Mouse (Mus musculus): ENCODE measurements around the gene Yif1a. TPM values are rescaled to one million over a fixed set of nuclear protein-coding genes. Genes with fewer than 3 reads are reported as not detected.

The Yif1a gene
- total RNA-seq, 2 experiments from 2014 or later: 24.7 to 29.9 TPM

- DNase-seq (ENCODE audit: low spot score in 2 of 2): no peak
Observed at GRCm38 (mm10) chr19:5058801-5059771, 29.3 kb upstream of the Yif1a start.

- DNase-seq (ENCODE audit: low spot score in 2 of 2): no peak
Observed at GRCm38 (mm10) chr19:5060365-5061330, 27.7 kb upstream of the Yif1a start.

DNA sequence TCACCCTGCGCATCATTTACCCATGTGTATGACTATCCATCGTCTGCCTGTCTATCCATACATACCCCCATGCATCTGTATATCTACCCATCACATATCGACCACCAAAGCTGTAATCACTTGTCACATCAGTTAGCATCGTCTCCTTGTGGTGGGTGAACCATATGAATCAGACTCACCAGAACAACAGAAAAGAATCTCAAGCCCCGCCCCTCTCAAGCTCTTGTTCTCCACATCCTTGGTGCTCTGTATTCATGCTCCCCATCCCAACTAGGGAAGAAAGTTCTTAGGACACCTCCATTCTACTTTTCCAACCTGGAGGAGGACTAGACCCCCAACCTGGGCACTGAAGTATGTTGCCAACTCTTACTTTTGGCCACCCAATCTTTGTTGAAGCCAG is 26.3 kb upstream of the Yif1a start:
- no peak for DNase-seq (ENCODE audit: low spot score in 2 of 2)

DNA sequence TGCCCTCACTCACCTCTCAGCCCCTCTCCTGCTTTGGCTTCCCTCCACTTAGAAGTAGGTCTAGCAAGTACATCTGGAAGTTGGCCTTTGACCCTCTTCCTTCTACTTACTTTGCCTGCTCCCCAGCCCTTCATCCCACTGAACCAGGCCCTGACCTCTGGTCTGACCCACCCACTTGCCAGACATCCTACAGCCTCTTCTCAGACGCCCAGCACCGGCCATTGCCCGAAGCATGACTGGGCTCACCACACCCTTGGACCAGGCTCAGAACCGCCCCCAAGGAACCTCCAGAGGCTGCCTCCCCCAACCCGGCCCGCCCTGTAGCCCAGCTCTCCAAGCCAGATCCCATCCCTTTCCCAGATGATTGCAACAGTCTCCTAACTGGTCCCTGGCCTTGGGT is 25.9 kb upstream of the Yif1a start:
- no peak for DNase-seq (ENCODE audit: low spot score in 2 of 2)

DNA sequence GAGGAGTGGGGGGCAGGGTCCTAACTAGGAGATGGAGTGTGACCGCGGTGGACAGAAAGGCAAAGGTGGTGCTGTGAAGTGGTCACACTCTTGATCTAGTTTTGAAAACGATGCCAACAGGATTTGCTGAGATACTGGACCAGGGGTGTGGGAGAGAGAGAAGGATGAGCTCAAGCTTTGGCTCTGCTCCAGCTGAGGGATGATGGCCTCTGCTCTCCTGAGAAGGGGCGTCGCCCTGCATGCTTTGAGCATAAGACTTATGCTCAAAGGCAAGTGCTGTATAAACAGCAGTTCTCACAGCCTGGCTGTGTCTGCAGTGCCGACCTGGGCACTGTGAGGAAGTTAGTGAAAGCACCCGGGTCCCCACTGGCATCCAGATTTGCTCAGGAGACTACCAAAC is 23.2 kb upstream of the Yif1a start:
- DNase-seq (ENCODE audit: low spot score in 2 of 2): no peak

DNA sequence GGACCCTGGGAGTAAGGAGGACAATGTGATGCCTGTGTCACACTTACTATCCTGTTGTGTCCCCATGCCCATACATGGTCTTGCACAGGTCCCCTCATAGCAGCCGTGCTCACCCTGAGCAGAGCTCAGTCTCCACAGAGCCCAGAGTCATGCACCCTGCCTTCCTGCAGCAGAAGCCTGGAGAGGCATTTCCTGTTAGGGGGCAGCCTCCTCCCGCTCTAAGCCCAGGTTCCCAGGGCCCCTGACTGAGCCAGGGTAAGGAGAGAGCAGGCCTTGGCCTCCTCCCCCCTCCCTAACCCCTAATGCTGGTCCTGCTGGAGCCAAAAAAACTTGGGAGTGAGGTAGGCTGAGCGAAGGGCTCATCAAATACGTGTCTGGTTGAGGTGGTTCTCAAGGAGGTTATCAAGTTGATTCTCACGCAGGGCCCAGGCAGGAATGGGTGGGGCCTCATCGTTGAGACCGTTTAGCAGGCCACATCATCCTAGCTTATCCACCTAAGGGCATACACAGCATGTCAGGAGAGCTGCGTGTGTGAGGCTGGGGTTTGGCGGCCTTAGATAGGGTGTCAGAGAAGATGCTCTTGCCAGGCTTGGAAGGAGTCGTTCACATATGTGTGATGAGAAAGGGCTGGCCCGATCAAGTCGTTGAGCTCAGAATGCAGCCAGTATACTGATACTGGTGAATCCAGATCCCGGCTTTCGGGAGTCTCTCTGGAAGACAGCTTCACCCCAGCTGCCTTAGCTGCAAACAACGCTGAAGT is 21.1 kb upstream of the Yif1a start:
- DNase-seq (ENCODE audit: low spot score in 2 of 2): no peak

DNA sequence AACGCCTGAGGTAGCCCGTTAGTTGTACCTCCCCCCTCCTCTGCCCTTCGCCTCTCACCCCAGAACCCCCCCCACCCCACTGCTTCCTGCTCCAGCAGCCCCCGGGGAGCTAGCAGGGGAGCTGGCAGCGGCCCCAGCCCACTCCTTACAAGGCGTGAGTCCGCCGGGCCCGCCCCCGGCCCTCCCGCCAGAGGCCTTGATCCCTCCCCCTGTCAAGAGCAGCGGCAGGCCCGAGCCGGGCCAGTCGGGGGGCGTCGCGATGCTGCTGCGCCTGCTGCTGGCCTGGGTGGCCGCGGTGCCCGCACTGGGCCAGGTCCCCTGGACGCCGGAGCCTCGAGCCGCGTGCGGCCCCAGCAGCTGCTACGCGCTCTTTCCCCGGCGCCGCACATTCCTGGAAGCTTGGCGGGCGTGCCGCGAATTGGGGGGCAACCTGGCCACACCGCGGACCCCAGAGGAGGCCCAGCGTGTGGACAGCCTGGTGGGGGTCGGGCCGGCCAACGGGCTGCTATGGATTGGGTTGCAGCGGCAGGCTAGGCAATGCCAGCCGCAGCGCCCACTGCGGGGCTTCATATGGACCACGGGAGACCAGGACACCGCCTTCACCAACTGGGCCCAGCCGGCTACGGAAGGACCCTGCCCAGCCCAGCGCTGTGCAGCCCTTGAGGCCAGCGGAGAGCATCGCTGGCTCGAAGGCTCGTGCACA is 20.3 kb upstream of the Yif1a start, which contains the start of gene Cd248:
Gene Cd248, plus strand, starts transcription at position 212 of the 703 bp plus-strand sequence.
- no peak for DNase-seq (ENCODE audit: low spot score in 2 of 2)

DNA sequence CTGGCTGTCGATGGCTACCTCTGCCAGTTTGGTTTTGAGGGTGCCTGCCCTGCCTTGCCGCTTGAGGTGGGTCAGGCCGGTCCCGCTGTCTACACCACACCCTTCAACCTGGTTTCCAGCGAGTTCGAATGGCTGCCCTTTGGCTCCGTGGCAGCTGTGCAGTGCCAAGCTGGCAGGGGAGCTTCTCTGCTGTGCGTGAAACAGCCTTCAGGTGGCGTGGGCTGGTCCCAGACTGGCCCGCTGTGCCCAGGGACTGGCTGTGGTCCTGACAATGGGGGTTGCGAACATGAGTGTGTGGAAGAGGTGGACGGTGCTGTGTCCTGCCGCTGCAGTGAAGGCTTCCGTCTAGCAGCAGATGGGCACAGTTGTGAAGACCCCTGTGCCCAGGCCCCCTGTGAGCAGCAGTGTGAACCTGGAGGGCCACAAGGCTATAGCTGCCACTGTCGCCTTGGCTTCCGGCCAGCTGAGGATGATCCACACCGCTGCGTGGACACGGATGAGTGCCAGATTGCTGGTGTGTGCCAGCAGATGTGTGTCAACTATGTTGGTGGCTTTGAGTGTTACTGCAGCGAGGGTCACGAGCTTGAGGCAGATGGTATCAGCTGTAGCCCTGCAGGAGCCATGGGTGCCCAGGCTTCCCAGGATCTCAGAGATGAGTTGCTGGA is 19.6 kb upstream of the Yif1a start:
- DNase-seq (ENCODE audit: low spot score in 2 of 2): no peak

GRCm38 (mm10) chr19:5069486-5069885 is 18.9 kb upstream of the Yif1a start:
- DNase-seq (ENCODE audit: low spot score in 2 of 2): no peak

GRCm38 (mm10) chr19:5069978-5070377 is 18.4 kb upstream of the Yif1a start:
- DNase-seq (ENCODE audit: low spot score in 2 of 2): no peak

DNA sequence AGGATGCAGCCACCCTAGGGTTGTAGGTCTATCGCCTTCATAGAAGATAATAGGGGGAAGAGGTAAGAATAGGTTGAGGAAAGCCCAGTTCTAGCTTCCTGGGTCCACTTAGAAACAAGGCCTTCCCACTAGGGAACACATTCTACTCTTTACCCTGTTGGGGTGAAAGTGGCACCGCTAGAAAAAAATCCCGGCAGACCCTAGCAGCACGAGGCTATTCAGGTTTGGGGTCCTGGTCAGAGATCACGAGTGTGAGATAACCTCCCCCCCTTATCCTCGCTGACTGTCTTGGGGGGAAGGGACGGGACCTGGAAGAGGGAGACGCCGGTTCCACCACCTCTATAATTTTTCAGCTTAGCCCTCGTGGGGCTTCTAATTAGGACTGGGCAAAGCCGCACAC is 17.3 kb upstream of the Yif1a start:
- DNase-seq (ENCODE audit: low spot score in 2 of 2): no peak

GRCm38 (mm10) chr19:5071545-5072369 is 16.6 kb upstream of the Yif1a start:
- DNase-seq (ENCODE audit: low spot score in 2 of 2): no peak

DNA sequence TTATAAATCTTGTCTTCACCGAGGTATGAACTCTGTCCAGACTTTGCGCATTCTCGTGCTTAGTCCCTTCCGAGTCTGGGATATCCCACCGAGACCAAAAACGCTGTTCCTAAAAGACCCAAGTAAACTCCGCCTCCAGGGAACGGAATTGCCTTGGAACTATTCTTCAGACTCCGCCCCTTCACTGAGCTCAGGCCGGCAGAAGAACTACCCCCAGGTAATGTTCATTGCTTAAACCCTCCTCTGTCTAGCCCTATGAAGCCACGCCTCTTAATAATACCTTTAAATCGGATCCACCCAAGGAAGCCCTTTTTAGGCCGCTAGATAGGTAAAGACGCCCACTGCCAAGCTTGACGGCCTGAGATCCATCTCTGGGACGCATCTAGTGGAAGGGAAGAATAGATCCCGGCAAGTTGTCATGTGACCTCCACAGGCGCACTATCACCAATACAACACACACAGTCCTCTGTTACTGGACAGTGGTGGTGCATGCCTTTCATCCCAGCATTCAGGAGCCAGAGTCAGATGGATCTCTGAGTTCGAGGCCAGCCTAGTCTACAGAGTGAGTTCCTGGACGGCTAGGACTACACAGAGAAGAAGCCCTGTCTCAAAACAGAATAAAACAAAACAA is 15.8 kb upstream of the Yif1a start:
- DNase-seq (ENCODE audit: low spot score in 2 of 2): no peak

DNA sequence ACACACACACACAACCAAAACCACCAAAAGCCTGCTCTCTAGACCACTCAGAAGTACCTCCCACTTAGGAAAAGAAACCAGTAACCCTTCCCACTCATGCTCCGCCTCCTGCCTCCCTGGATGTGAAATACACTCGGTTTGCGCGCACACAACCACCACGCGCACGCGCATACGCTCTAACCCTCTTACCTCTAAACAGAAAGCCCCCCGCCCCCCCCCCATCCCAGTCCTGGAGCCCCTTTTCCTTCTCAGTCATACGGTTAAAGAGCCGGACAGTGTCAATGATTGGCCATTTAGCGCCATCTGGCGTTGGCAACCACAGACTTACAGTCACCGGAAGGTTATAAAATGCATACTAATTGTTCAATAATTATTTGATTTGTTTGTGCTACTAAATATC is 15.3 kb upstream of the Yif1a start:
- DNase-seq (ENCODE audit: low spot score in 2 of 2): no peak

DNA sequence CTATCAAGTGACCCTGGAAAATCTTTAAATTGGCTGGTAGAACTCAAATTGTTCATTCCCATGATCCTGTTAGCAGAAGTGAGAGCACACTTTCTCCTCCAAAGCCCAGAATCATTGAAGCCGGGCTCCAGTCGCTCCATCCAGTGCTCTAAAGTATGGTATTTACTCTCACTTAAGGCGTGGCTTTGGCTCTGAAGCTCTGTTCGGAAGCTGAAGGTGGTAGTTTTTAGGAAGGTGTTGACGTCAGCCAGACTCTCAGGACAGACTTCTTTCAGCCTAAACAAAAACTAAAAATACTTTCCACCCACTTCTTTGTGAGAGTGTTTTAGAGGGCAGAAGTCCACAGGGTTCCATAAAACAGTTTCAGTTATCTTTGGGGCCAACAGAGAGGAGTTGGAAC is 14.8 kb upstream of the Yif1a start:
- DNase-seq (ENCODE audit: low spot score in 2 of 2): no peak

DNA sequence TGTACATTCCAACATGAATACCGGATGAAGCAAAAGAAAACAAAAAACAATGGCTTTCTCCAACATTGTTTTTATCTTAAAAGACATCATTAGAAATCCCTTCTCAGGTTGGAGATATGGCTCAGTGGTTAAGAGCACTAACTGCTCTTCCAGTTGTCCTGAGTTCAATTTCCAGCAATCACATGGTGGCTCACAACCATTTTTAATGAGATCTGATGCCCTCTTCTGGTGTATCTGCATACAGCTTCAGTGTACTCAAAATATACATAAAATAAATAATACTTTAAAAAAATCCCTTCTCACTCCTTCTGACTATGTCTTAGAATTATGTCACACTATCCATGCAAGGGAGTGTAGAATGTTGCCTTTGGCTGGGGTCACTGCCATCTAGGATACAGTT is 9.1 kb upstream of the Yif1a start:
- DNase-seq (ENCODE audit: low spot score in 2 of 2): no peak

GRCm38 (mm10) chr19:5082005-5082404 is 6.3 kb upstream of the Yif1a start:
- no peak for DNase-seq (ENCODE audit: low spot score in 2 of 2)

- DNase-seq (ENCODE audit: low spot score in 2 of 2): no peak
Observed at GRCm38 (mm10) chr19:5082596-5082995, 5.7 kb upstream of the Yif1a start.

All from layer of hippocampus, postnatal 10 days (tissue).